Mouse (Mus musculus): ENCODE results near the gene Mamdc4. TPM values are rescaled to one million over a fixed set of nuclear protein-coding genes. Genes with fewer than 3 reads are reported as not detected.

Mamdc4 gene
- total and polyA plus RNA-seq, 3 experiments, result 17.6 to 21.6 TPM; not detected in 1

GRCm38 (mm10) chr2:25569323-25569722, 5.3 kb downstream of the Mamdc4 start:
- H3K27ac ChIP-seq (ENCODE audit: control insufficient read depth, low read depth, low read length), result no peak overlapping the region
- no peak for DNase-seq (ENCODE audit: low read depth, low spot score)
- no peaks in the 10 kb centered on the region for H3K9me3 ChIP-seq (replicated peaks; ENCODE audit: insufficient read depth, low read length)
- TF ChIP-seq USF1 (IDR thresholded peaks at IDR 0.05; ENCODE audit: low read depth, low read length) (no peak), ETS1 (IDR thresholded peaks at IDR 0.05; ENCODE audit: low read depth, low read length) (no peak), ZC3H11A (IDR thresholded peaks at IDR 0.05; ENCODE audit: low read depth, low read length) (no peak), GABPA (IDR thresholded peaks at IDR 0.05; ENCODE audit: low read depth, low read length) (no peak), USF2 (IDR thresholded peaks at IDR 0.05; ENCODE audit: borderline replicate concordance in 1 of 2, insufficient read depth in 1 of 2, low read depth in 1 of 2, low read length in 2 of 2) (no peak), GATA1 (IDR thresholded peaks at IDR 0.05; ENCODE audit: low read depth, low read length) (no peak), MAX (IDR thresholded peaks at IDR 0.05; ENCODE audit: low read length) (no peak), ZMIZ1 (IDR thresholded peaks at IDR 0.05; ENCODE audit: low read depth, low read length) (no peak)
- no peaks in the 10 kb centered on the region for H3K27me3 ChIP-seq (ENCODE audit: control insufficient read depth in 1 of 2, insufficient read depth in 2 of 2, low read length in 2 of 2)
- peaks cover 0 to 4% of the 10 kb centered on the region in 2 experiments; a peak in 1 of 4 replicates for H3K36me3 ChIP-seq (ENCODE audit: control insufficient read depth in 1 of 2, insufficient read depth in 2 of 2, low read length in 2 of 2)
- H3K4me1 ChIP-seq (ENCODE audit: control insufficient read depth in 1 of 2, insufficient read depth in 2 of 2, low read length in 2 of 2), result no peaks in the 10 kb centered on the region
- H3K79me2 ChIP-seq (ENCODE audit: control insufficient read depth, insufficient read depth, low read length, poor library complexity), result peaks cover 7% of the 10 kb centered on the region; the same call in 1 of the 2 replicates
- H3K9ac ChIP-seq (ENCODE audit: control insufficient read depth, low read depth, low read length, poor library complexity, severe bottlenecking), result no peak overlapping the region
- no peak overlapping the region for H3K4me3 ChIP-seq (ENCODE audit: control insufficient read depth in 1 of 2, insufficient read depth in 1 of 2, low read depth in 2 of 2, low read length in 2 of 2)

- H3K27ac ChIP-seq (ENCODE audit: control insufficient read depth, low read depth, low read length), result no peak overlapping the region
- H3K4me1 ChIP-seq (ENCODE audit: control insufficient read depth in 1 of 2, insufficient read depth in 2 of 2, low read length in 2 of 2), result no peaks in the 10 kb centered on the region
- TF ChIP-seq ZC3H11A (IDR thresholded peaks at IDR 0.05; ENCODE audit: low read depth, low read length), result no peak
- TF ChIP-seq MYB (IDR thresholded peaks at IDR 0.05; ENCODE audit: low read depth, low read length), result no peak
- no peak for TF ChIP-seq ETS1 (IDR thresholded peaks at IDR 0.05; ENCODE audit: low read depth, low read length)
- TF ChIP-seq MAFK (IDR thresholded peaks at IDR 0.05; ENCODE audit: borderline replicate concordance, low read depth, low read length), result no peak
- no peak for TF ChIP-seq ZKSCAN1 (IDR thresholded peaks at IDR 0.05; ENCODE audit: low read depth, low read length)
- TF ChIP-seq EP300 (IDR thresholded peaks at IDR 0.05; ENCODE audit: low read depth in 1 of 2, low read length in 2 of 2), result no peak
- TF ChIP-seq ZMIZ1 (IDR thresholded peaks at IDR 0.05; ENCODE audit: low read depth, low read length), result no peak
- TF ChIP-seq CHD1 (IDR thresholded peaks at IDR 0.05; ENCODE audit: low read depth, low read length), result no peak
- TF ChIP-seq POLR2A (IDR thresholded peaks at IDR 0.05; ENCODE audit: control insufficient read depth in 1 of 2, insufficient read depth in 1 of 2, low read depth in 1 of 2, low read length in 2 of 2, poor library complexity in 1 of 2), result no peak
- no peak for TF ChIP-seq SIN3A (IDR thresholded peaks at IDR 0.05; ENCODE audit: low read length)
- TF ChIP-seq MAX (IDR thresholded peaks at IDR 0.05; ENCODE audit: low read length), result no peak
- no peaks in the 10 kb centered on the region for H3K27me3 ChIP-seq (ENCODE audit: control insufficient read depth in 1 of 2, insufficient read depth in 2 of 2, low read length in 2 of 2)
- H3K79me2 ChIP-seq (ENCODE audit: control insufficient read depth, insufficient read depth, low read length, poor library complexity), result peaks cover under 1% of the 10 kb centered on the region; the same call in 1 of the 2 replicates
- no peak for DNase-seq (ENCODE audit: low read depth, low spot score)
- H3K36me3 ChIP-seq (ENCODE audit: control insufficient read depth in 1 of 2, insufficient read depth in 2 of 2, low read length in 2 of 2), result 0 out of 4 replicates have a peak, but pooled peaks cover 0 to 1% of the 10 kb centered on the region in 2 experiments
- H3K9ac ChIP-seq (ENCODE audit: control insufficient read depth, low read depth, low read length, poor library complexity, severe bottlenecking), result no peak overlapping the region
- no peaks in the 10 kb centered on the region for H3K9me3 ChIP-seq (replicated peaks; ENCODE audit: insufficient read depth, low read length)
- no peak overlapping the region for H3K4me3 ChIP-seq (ENCODE audit: control insufficient read depth in 1 of 2, insufficient read depth in 1 of 2, low read depth in 2 of 2, low read length in 2 of 2)
These were observed 6.1 kb downstream of the Mamdc4 start for GRCm38 (mm10) chr2:25568473-25569019.
